Mouse (Mus musculus) E14TG2a.4 (cell line): Measurements from ENCODE around the gene Krt88.

Experiments
- CTCF ChIP-seq: conservative IDR thresholded peaks from 2 replicates; pipeline ENCODE4 v1.5.1; 2014; ENCODE audit warnings: low read length
- NANOG ChIP-seq: IDR thresholded peaks from 2 replicates; pipeline ENCODE4 v1.6.1; 2014; ENCODE audit warnings: borderline replicate concordance, low read length, mixed read lengths
- POU5F1 ChIP-seq: IDR thresholded peaks from 2 replicates; pipeline ENCODE4 v1.6.1; 2014; ENCODE audit warnings: low read length, borderline replicate concordance

DNA sequence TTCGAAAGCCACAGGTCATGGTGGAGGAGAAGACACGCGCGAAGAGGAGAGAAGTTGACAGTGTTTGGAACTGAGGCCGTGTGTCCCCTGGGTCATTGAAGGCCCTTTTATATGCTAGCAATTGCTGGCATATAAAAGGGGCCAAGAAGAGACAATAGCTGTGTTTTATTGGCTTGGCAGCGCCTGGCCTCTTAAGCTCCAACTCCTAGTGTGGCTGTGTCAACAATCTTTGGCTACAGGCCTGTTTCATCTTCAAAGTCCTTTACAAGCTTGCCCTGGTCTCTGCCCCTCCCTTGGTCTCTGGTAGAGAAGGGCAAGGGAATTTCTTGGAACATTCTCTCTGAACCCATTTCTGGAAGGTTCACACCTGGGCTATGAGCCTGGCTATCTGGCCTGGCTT is 43.9 kb downstream of the Krt88 start, which contains the start of gene Krt83:
- TF ChIP-seq CTCF (no peak), NANOG (no peak), POU5F1 (no peak)
